Mouse (Mus musculus): Measurements from ENCODE around the gene Scaf1.

DNA sequence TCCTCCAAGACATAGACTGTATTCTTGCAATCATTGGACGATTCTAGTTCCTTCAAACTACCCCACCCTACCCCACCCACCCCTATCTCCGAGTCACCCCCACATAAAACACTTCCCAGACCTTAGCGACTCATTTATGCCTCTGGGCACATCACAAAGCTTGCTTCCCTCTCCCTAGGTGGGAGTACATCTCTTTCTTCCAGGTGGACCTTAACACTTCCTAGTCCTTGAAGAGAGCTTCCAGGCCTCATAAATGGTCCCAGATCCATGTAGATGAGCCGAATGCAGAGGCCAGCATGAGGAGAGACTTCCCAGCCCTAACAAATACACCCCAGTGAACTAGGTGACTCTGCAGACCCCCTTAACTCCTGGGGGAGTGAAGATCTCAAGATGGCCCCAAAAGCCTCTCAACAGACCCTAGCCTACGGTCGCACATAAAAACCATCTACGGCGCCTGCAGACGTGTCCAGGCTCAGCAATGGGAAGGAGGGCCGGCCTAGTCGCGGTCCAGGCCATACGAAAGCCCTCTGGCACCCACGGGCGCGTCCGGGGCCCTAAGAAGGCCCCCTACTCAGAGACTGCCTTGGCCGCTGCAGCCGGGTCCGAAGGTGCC lies 713 bp downstream of the Scaf1 start:
- TF ChIP-seq POLR2AphosphoS2 (IDR thresholded peaks at IDR 0.05; ENCODE audit: insufficient read length, low read depth), result no peak
- TF ChIP-seq POLR2A (IDR thresholded peaks at IDR 0.05; ENCODE audit: insufficient read length, low read depth), result no peak
- no peak for TF ChIP-seq SRF (IDR thresholded peaks at IDR 0.05; ENCODE audit: control insufficient read depth, insufficient read length, low read depth)
- no peak for TF ChIP-seq MYOG (IDR thresholded peaks at IDR 0.05; ENCODE audit: control insufficient read depth in 1 of 3, insufficient read depth in 1 of 3, insufficient read length in 2 of 3, low read depth in 2 of 3)
- TF ChIP-seq USF1 (IDR thresholded peaks at IDR 0.05; ENCODE audit: low read depth), result no peak
- TF ChIP-seq TCF12 (IDR thresholded peaks at IDR 0.05; ENCODE audit: insufficient read depth, poor library complexity, severe bottlenecking), result no peak

All from myocyte (in vitro differentiated cells).